In the genomic region with DNA sequence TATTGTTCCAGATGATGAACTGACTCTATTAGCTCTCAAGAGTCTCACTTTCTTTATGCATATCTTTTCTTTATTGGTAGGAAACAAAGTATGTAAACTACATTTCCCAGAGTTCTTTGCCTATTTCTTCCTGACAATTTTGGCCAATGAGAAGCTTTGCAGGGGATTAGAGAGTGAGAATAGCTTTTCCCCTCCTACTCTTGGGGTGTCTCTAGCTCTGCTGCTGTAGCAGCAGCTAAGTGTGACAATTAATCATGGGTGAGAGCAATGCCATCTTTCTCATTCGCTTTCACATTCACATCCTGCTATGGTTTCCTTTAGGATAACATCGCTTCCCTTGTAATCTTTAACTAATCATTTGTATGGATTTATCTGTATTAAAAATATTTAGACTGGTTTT, we compare ENCODE assay signal across 25 mouse cellular contexts. TPM values are rescaled to one million over a fixed set of nuclear protein-coding genes. Genes with fewer than 3 reads are reported as not detected.
DNase-seq lines count a peak whose midpoint lies in the region; ATAC-seq lines count a peak whose summit lies in the region.
"Had no signal": no experiment of that assay in that cellular context is flagged by ENCODE, and none has a peak within 500 bp of the region (broad histone marks: within the 10 kb centered on the region; RNA-seq: fewer than 3 reads in every experiment).

No protein-coding gene starts in this region.

- no peak for DNase-seq in frontal cortex, postnatal 10 days (ENCODE audit: low spot score in 2 of 2)
- no peak for DNase-seq in neural tube, embryonic 10.5 days (ENCODE audit: extremely low spot score, low spot score)
- DNase-seq in midbrain, embryonic 14.5 days = peak; percentile 47
- no peak for DNase-seq in gastrocnemius, postnatal 14 days
- DNase-seq in heart, postnatal 36 days = no peak
- DNase-seq: adrenal gland, postnatal 25 days; cerebellum, adult 11 months; heart, postnatal 4 days; kidney, postnatal 4 days; liver, embryonic 13.5 days; lung, adult 2 months; lung, postnatal 14 days; right cerebral cortex, adult 18-20 months; right cerebral cortex, postnatal 4 days; thymus, adult 18-20 months had no signal

- H3K27me3 ChIP-seq in neural tube, embryonic 12.5 days (replicated peaks) = peaks cover 1% of the 10 kb centered on the region
- H3K27me3 ChIP-seq in midbrain, embryonic 14.5 days (ENCODE audit: control insufficient read depth, insufficient read depth, low read length) = no peaks in the 10 kb centered on the region
- H3K27me3 ChIP-seq in neural tube, embryonic 15.5 days (replicated peaks) = peaks cover 6% of the 10 kb centered on the region

- ATAC-seq in frontal cortex, adult (ENCODE audit: low TSS enrichment) = peak; percentile 89
- ATAC-seq in neural tube, embryonic 12.5 days (ENCODE audit: low FRiP score, low read depth) = 0 out of 2 replicates have a peak, but pooled peaks have one; percentile 33
- no peak for ATAC-seq in midbrain, embryonic 14.5 days (ENCODE audit: low FRiP score, low TSS enrichment)
- peak; percentile 70 for ATAC-seq in neural tube, embryonic 15.5 days (ENCODE audit: low FRiP score)
- ATAC-seq: intestine, embryonic 15.5 days had no signal

- no peaks in the 10 kb centered on the region for H3K9me3 ChIP-seq in neural tube, embryonic 12.5 days
- H3K9me3 ChIP-seq in midbrain, embryonic 14.5 days (ENCODE audit: control insufficient read depth, low read length) = no peaks in the 10 kb centered on the region
- H3K9me3 ChIP-seq in neural tube, embryonic 15.5 days (replicated peaks) = no peaks in the 10 kb centered on the region
- H3K9me3 ChIP-seq: embryonic facial prominence, embryonic 10.5 days; heart, embryonic 15.5 days; intestine, embryonic 15.5 days; liver, embryonic 13.5 days; stomach, embryonic 15.5 days had no signal

- H3K4me2 ChIP-seq in neural tube, embryonic 12.5 days (replicated peaks) = no peak overlapping the region
- no peak overlapping the region for H3K4me2 ChIP-seq in midbrain, embryonic 14.5 days (ENCODE audit: low read length)
- no peak overlapping the region for H3K4me2 ChIP-seq in neural tube, embryonic 15.5 days
- H3K4me2 ChIP-seq: heart, embryonic 15.5 days; intestine, embryonic 15.5 days; liver, embryonic 13.5 days; stomach, embryonic 15.5 days had no signal

- 57% methylated on average over 2 of the region's 2 CpGs for WGBS in neural tube, embryonic 12.5 days
- WGBS in midbrain, embryonic 14.5 days = 67% methylated on average over 2 of the region's 2 CpGs
- 58% methylated on average over 2 of the region's 2 CpGs for WGBS in neural tube, embryonic 15.5 days

- H3K4me1 ChIP-seq in neural tube, embryonic 12.5 days = no peaks in the 10 kb centered on the region
- no peaks in the 10 kb centered on the region for H3K4me1 ChIP-seq in midbrain, embryonic 14.5 days (ENCODE audit: control insufficient read depth, insufficient read depth, low read length)
- H3K4me1 ChIP-seq in neural tube, embryonic 15.5 days = no peaks in the 10 kb centered on the region
- H3K4me1 ChIP-seq: embryonic facial prominence, embryonic 10.5 days; heart, embryonic 15.5 days; intestine, embryonic 15.5 days; liver, embryonic 13.5 days; stomach, embryonic 15.5 days had no signal

- intact Hi-C loops in gastrocnemius, postnatal 14 days (cut with DNase I; ENCODE audit: low total_unique reads) = no loop called here
- intact Hi-C loops in heart, postnatal 36 days (cut with DNase I) = no loop called here

- H3K9ac ChIP-seq in neural tube, embryonic 12.5 days = no peak overlapping the region
- no peak overlapping the region for H3K9ac ChIP-seq in midbrain, embryonic 14.5 days (replicated peaks; ENCODE audit: low read length)
- H3K9ac ChIP-seq in neural tube, embryonic 15.5 days (replicated peaks) = no peak overlapping the region
- H3K9ac ChIP-seq: heart, embryonic 15.5 days; intestine, embryonic 15.5 days; liver, embryonic 13.5 days; stomach, embryonic 15.5 days had no signal

- no peak overlapping the region for H3K27ac ChIP-seq in neural tube, embryonic 12.5 days
- no peak overlapping the region for H3K27ac ChIP-seq in midbrain, embryonic 14.5 days (replicated peaks; ENCODE audit: low read depth, low read length)
- no peak overlapping the region for H3K27ac ChIP-seq in neural tube, embryonic 15.5 days (replicated peaks)
- H3K27ac ChIP-seq: embryonic facial prominence, embryonic 10.5 days; heart, embryonic 15.5 days; intestine, embryonic 15.5 days; left cerebral cortex, adult 2 months; liver, embryonic 13.5 days; stomach, embryonic 15.5 days had no signal

- H3K4me3 ChIP-seq in neural tube, embryonic 12.5 days = no peak overlapping the region
- H3K4me3 ChIP-seq in midbrain, embryonic 14.5 days (replicated peaks; ENCODE audit: low read depth, low read length) = no peak overlapping the region
- H3K4me3 ChIP-seq in neural tube, embryonic 15.5 days (replicated peaks) = no peak overlapping the region
- H3K4me3 ChIP-seq: embryonic facial prominence, embryonic 10.5 days; heart, embryonic 15.5 days; intestine, embryonic 15.5 days; left cerebral cortex, adult 2 months; liver, embryonic 13.5 days; stomach, embryonic 15.5 days had no signal

- no peaks in the 10 kb centered on the region for H3K36me3 ChIP-seq in neural tube, embryonic 12.5 days
- H3K36me3 ChIP-seq in midbrain, embryonic 14.5 days (ENCODE audit: control insufficient read depth, insufficient read depth, low read length) = no peaks in the 10 kb centered on the region
- no peaks in the 10 kb centered on the region for H3K36me3 ChIP-seq in neural tube, embryonic 15.5 days
- H3K36me3 ChIP-seq: embryonic facial prominence, embryonic 10.5 days; heart, embryonic 15.5 days; intestine, embryonic 15.5 days; liver, embryonic 13.5 days; stomach, embryonic 15.5 days had no signal

RNA-seq across cellular contexts. Expression of a gene that starts 18.2 kb away (rescaled TPM):
- 39.4 and 44.9 TPM in 2 replicates for polyA plus RNA-seq in neural tube, embryonic 12.5 days (2016; fragmentation: Nextera tagmentation; extraction: Ambion mirVana)
- 80.6 and 81.1 TPM in 2 replicates for polyA plus RNA-seq in midbrain, embryonic 14.5 days (2014; fragmentation: Nextera tagmentation; extraction: Ambion mirVana)
- polyA plus RNA-seq in neural tube, embryonic 15.5 days (2015; fragmentation: Nextera tagmentation; extraction: Ambion mirVana) = 59.0 and 71.6 TPM in 2 replicates
- 1 to 10 TPM; 1.5 to 1.7 TPM for total RNA-seq in gastrocnemius, postnatal 14 days (2021)
- 1 to 10 TPM; 2.2 to 3.3 TPM for total RNA-seq in heart, postnatal 36 days (2021)
- total RNA-seq: megakaryocyte progenitor cell, adult 5-6 weeks had no signal
- polyA plus RNA-seq: kidney, embryonic 14.5 days had no signal
